Mouse (Mus musculus) fibroblast of lung, adult 2 months (primary cell): ENCODE results near the gene Card10.

Experiments
- DNase-seq: peaks from one replicate; pipeline ENCODE4 v3.0.0-alpha.2; 2011; ENCODE audit warnings: low read depth

Card10 gene

DNA sequence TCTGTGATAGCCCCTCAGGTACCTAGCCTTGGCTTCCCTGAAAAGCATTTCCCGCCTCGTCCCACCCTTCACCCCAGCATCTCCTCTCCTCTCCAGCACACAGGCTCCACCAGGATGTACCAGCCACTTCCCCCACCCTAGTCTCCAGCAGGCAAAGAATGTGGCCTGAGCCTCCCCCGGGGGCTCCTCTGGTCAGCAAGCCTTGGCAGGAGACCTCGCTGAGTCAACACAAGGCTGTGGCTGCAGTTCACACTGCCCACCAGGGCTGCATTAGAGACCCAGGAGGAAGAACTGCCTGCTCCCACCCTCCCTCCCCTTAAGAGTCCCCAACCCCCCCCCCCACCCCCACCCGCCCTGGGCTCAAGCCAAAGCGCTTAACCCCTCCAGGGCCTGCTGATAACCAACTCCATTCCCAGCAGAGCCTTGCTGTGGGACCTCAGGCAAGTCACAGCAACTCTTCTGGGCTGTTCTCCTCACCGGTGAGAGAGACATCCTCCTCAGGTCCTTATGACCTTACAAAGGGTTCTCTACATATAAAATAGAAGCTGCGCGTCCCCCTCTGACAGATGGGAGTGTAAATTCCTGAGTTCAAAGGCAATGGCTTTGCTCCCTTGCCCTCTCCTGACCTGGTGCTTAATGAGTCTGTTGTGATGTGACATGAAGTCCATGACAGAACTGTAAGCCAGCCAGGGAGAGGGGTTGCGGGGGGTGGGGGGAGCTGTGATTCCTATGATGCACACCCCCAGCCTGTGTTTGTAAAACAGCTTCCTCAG lies 31.6 kb upstream of the Card10 start:
- DNase-seq = no peak

GRCm38 (mm10) chr15:78833582-78833981 lies 30.7 kb upstream of the Card10 start:
- no peak for DNase-seq

DNA sequence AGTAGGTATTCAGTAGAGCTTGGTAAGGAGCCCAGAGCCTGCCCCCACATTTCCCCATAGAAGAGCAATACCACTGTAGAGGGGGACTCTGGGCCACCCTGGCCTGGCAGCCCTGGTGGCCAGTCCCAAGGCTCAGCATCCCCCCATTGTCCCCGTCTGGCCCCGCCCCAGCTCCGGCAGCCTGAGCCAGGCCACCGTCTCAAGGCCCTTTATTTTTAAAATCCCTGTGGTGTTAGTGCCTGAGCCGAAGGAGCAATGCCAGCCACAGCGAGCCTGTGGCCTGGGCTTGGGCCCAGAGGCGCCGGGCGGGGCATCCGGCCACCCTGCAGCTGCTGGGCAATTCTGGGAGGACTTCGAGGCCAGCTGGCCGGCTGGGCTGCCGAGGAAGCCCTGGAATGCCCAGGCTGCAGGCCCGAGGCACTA lies 29.9 kb upstream of the Card10 start:
- peak; percentile 90 for DNase-seq

DNA sequence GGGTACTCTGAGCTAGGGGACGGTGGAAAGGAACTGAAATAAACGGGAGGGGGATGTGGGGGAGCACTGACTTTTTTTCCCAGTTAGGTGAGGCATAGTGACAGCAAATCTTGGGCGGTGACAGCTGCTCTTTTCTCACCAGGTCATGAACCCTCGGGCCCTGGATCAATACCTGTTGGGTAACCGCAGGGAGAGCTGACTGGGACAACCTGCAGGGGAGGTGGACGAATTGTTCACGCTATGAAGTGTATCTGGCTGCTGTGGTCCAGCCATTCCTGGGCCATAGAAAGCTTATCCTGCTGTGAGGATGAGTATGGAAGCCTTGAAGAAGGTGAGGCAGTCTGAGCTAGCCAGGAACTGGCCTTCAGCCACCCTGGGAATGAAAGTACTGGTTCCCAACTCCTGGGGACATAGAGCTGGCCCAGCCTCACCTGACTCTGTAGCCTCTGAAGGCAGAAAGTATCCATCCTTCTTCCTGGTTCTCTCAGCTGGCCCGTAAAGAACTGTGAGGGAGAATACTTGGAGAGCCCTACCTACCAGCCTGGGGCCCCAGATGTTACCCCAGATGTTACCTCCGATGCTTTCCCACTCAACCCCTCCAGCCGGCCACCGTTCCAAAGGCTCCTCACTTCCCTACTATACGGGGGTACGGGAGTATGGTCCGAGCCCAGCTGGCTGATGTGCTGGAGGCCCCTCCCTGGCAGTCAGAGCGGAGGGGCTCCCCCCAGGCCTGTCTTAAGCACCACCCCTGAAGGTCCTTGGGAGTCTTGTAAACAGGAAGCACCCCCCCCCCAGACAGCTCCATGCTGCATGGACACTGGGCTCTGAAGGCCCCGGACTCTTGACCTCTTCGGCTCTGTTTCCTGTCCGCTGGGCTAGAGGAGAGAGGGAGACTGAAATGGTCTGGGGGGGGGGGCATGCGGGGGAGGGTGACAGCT lies 29.1 kb upstream of the Card10 start:
- no peak for DNase-seq

DNA sequence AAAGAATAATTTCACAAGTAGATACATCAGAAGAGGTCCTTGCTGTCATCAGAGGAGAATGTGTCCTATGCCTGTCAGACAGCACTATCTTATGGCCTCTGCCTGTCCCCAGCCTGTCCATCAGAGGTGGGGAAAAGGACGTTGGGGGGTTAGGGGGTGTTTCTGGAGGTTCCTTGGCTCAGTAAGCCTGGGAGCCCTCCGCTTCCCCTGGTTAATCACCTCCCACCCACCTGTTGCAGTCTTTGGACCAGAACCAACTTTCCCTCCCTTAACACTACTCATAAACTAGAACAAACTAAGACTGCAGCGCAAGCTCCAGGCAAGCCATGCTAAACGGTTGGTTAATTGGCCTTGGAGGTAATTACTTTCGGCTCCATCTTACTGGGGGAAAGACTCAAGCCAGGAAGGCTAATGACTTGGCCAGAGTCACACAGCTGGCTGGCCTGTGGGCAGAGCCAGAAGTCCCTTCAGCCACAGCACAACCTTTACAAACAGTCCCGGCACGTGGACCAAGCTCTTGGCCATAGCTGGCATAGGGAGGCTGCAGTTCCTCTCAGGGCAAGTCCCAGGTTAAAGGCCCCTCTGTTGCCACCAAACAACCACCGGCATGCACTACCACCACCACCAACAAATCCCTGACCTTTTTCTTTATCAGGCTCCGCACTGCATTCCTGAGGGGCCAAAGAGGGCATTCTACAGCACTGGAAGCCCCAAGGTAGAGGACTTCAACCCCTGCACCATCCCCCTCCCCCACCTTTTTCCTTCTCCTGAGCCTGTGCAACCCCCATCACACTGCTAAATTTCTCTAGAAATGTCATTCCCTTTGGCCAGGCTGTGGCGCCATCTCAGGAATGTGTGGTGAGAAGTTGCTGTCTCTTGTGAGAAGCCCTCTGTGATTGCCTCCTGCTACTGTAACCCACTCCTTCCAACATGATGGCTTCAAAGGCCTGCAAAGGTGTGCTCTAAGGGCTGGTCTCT lies 28.2 kb upstream of the Card10 start:
- DNase-seq = no peak

GRCm38 (mm10) chr15:78829636-78830035 lies 26.8 kb upstream of the Card10 start:
- no peak for DNase-seq

GRCm38 (mm10) chr15:78828315-78828714 lies 25.5 kb upstream of the Card10 start:
- no peak for DNase-seq

DNA sequence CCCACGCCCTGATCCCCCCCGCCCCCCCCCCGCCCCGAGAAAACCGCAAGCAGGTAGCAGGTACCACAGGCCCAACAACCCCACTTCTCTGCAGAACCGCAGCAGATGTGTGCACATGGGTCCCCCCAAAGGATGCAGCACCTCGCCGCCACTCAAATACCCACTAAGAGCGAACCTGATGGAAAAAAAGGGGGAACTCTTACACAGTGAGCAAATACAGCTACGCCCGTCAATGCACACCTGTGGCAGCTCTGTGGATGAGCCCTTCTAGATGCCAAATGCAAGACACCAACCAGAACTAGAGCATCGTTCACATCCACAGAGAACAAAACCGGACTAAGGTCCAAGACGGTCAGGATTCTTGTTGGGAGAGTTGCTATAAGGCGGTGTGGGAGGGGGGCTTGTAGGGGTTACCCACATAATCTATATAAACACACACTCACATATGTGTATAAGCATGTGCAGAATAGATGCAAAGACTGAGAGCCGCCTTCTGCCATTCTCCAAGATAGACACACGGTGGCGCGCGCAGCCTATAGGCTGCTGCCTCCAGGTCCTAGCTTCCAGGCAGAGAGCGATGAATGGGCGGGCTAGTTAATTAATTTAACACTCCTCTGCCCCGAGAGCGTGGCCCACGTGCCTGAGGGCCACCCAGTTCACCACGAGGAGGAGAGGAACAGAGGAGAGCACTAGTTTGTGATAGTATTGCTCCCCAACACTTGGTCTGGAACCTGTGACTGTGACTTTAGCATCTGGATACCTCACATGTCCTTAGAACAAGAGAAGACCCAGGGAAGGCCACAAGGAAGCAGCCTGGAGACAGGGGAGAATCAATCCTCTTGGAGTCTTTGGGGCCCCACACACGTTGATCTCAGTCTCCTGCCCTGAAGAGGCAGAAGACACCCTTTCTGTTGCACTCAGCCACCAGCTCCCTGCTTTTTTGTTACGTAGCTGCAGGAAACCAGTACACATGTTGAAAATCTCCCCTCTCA lies 23.7 kb upstream of the Card10 start:
- no peak for DNase-seq

- DNase-seq = no peak
These were observed 13.2 kb upstream of the Card10 start for GRCm38 (mm10) chr15:78816074-78816391.

- no peak for DNase-seq
These were observed 12.7 kb upstream of the Card10 start for GRCm38 (mm10) chr15:78815314-78816073.

GRCm38 (mm10) chr15:78813603-78814002 lies 10.8 kb upstream of the Card10 start:
- no peak for DNase-seq

DNA sequence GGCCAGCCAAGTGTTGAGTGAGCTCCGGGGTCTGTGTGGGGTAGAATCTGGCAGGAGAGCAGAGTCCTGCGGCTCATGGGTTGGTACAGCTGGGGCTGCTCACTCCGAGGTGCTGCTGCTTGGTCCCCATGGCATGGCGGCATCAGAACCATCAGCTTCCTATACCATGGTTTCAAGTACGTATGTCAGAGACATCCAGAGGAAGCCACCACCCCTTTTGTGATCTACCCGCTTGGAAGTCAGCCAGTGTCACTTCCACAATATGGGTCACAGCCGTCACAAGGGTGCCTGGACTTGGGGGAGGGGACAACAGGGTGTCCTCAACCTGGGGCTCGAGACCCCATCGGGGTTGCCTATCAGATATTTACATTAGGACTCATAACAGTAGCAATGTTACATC lies 7.3 kb upstream of the Card10 start:
- DNase-seq = no peak

DNA sequence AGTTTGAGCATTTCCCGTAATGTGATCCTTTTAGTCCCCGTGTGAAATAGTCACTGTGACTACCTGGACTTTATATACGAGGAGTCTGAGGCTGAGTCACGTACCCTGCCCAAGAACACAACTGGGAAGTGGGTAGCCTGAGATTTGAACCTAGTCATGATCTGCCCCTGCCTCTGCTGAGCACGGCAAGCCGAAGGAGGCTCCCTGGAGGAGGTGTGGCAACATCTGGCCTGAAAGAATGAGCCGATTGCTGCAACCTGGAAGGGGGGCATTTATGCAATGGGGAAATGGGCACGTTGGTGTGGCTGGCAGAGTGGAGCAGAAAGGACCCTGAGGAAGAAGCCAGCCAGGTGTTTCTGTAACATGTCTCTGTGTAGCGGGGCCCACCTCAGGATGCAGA lies 6.9 kb upstream of the Card10 start:
- DNase-seq = no peak

DNA sequence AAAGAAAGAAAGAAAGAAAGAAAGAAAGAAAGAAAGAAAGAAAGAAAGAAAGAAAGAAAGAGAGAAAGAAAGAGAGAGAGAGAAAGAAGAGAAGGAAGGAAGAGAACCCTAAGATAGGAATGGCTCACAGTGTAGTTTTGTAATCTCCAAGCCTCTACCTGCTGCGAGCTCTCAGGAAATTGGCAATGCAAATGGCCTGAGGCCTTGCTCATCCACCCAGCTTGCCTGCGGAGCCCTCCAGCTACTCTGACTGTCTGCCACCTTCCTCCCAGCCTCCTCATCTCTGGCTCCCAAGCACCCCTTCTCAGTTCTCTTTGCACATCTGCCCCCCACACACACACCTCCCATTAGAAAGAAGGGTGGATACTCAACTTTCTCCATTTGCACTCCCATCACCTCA lies 6.1 kb upstream of the Card10 start:
- DNase-seq = no peak

- DNase-seq = no peak
These were observed 4.3 kb upstream of the Card10 start for GRCm38 (mm10) chr15:78807141-78807540.

DNA sequence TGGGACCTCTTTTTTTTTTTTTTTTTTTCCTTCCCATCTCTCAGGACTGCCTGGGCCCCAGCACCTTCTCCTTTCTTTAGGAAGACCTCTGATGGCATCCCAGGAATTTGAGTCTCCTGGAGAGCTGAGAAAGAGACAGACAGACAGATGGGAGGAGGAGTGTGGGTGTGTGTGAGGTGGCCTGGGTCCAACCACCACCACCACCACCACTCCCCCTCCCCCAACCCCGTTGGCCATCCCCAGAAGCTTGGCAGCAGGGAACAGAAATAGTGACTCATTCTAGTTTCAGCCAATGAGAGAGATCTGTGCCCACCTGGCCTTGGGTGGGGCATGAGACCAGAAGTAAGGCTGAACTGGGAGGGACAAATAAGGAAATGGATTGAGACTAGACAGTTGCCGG lies 3.8 kb upstream of the Card10 start:
- no peak for DNase-seq

GRCm38 (mm10) chr15:78805351-78805750 lies 2.5 kb upstream of the Card10 start:
- DNase-seq = no peak

- DNase-seq = no peak
These were observed 1.5 kb upstream of the Card10 start for GRCm38 (mm10) chr15:78804326-78804725.

DNA sequence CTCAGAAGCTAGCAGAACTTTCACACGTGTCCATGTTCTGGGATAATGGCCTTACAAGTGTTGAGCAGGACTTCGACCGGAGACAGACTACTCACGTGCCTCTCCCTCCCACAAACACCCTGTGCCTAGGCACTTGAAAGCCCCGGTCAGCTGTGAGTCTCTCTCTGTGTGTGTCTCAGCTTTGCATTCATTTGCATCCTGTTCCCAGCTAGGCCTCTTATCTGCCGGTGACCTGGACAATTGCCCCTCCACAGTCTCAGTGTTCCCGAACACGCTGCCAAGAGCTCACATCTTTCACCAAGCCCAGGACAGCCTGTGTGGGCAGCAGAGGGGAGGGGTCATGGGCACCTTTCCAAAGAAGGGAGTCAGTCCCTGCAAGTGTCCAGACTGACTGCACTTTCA lies 658 bp upstream of the Card10 start:
- DNase-seq = no peak
